Comparison of ENCODE assay signal across 8 mouse cellular contexts in the genomic region with DNA sequence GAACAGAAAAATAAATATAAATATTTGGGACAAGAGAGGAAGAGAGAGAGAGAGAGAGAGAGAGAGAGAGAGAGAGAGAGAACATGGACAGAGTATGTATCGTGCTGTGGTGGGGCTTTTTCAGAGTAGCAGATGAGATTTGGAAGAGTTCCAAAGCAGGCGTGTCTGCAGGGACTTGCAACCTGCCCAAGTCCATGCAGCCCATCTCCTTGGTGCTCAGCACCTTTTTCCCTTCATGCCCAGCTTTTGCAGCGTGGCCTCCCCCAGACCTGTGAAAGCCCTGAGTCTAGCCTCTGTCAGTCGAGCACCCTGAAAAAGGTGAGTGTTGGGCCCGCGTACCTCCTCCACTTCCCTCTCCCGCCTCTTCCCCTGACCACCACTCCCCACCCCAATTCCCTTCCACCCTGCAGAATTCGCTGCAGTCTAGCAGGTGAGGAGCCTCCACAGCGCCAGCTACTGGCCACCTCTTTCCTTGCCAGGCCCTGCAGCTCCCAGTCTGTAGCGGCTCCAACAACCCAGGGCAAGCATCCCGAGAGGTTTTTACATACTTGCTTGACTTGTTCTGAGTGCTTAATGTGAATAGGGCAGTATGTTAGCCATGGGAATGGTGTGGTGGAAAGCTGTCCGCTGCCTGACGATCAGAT. TPM values are rescaled to one million over a fixed set of nuclear protein-coding genes. Genes with fewer than 3 reads are reported as not detected.
DNase-seq lines count a peak whose midpoint lies in the region; ATAC-seq and TF ChIP-seq lines count a peak whose summit lies in the region.

No protein-coding gene starts in this region.

- H3K4me3 ChIP-seq in embryonic facial prominence, embryonic 10.5 days, result peak overlapping the region; percentile 37
- H3K4me3 ChIP-seq in heart, postnatal 0 days (ENCODE audit: low read depth, low read length), result no peak overlapping the region
- H3K4me3 ChIP-seq in megakaryocyte, embryonic 14.5 days (replicated peaks), result peak overlapping the region; percentile 54

- peaks cover 21% of the 10 kb centered on the region for H3K36me3 ChIP-seq in embryonic facial prominence, embryonic 10.5 days (replicated peaks)
- peaks cover 13% of the 10 kb centered on the region; the same call in 1 of the 2 replicates for H3K36me3 ChIP-seq in heart, postnatal 0 days (replicated peaks; ENCODE audit: control insufficient read depth, insufficient read depth, low read length)
- H3K36me3 ChIP-seq in megakaryocyte, embryonic 14.5 days (replicated peaks; ENCODE audit: low read length), result peaks cover 10% of the 10 kb centered on the region
- no peaks in the 10 kb centered on the region for H3K36me3 ChIP-seq in splenic B cell, adult 2 months (ENCODE audit: control insufficient read depth, insufficient read depth, low read length, poor library complexity, severe bottlenecking)

- intact Hi-C loops in left cerebral cortex, postnatal 25 days (cut with DNase I), result no loop called here

- peak; percentile 33; the same call in 1 of the 2 replicates for ATAC-seq in heart, postnatal 0 days (ENCODE audit: insufficient read depth, low read depth)

- H3K9ac ChIP-seq in heart, postnatal 0 days (replicated peaks; ENCODE audit: low read depth, low read length), result no peak overlapping the region

- H3K27me3 ChIP-seq in embryonic facial prominence, embryonic 10.5 days (replicated peaks; ENCODE audit: low read depth, poor library complexity, severe bottlenecking), result no peaks in the 10 kb centered on the region
- no peaks in the 10 kb centered on the region for H3K27me3 ChIP-seq in heart, postnatal 0 days (ENCODE audit: control insufficient read depth, insufficient read depth, low read length)
- H3K27me3 ChIP-seq in megakaryocyte, embryonic 14.5 days (replicated peaks), result no peaks in the 10 kb centered on the region
- H3K27me3 ChIP-seq in splenic B cell, adult 2 months (ENCODE audit: control insufficient read depth, insufficient read depth, low read length, poor library complexity, severe bottlenecking), result no peaks in the 10 kb centered on the region

- H3K4me1 ChIP-seq in embryonic facial prominence, embryonic 10.5 days, result peaks cover 16% of the 10 kb centered on the region
- H3K4me1 ChIP-seq in heart, postnatal 0 days (ENCODE audit: control insufficient read depth, insufficient read depth), result peaks cover 4% of the 10 kb centered on the region; the same call in 1 of the 2 replicates
- peaks cover 36% of the 10 kb centered on the region for H3K4me1 ChIP-seq in megakaryocyte, embryonic 14.5 days

- peak; percentile 52 for DNase-seq in layer of hippocampus, adult 11-12 months (ENCODE audit: low spot score)
- DNase-seq in layer of hippocampus, adult 9-11 months, result no peak
- DNase-seq in adrenal gland, adult 2 months, result peak; percentile 32
- DNase-seq in embryonic facial prominence, embryonic 10.5 days (ENCODE audit: low spot score), result peak; percentile 76
- no peak for DNase-seq in heart, postnatal 0 days (ENCODE audit: low spot score)
- DNase-seq in left cerebral cortex, postnatal 25 days (ENCODE audit: low spot score in 2 of 2), result peak; percentile 48 to 56
- peak; percentile 68 for DNase-seq in splenic B cell, adult 2 months (ENCODE audit: low read depth, low spot score)

- H3K4me2 ChIP-seq in heart, postnatal 0 days (ENCODE audit: low read depth, low read length), result no peak overlapping the region

- WGBS in embryonic facial prominence, embryonic 10.5 days, result 17% methylated on average over 13 of the region's 13 CpGs
- WGBS in heart, postnatal 0 days, result 11% methylated on average over 13 of the region's 13 CpGs

- no peaks in the 10 kb centered on the region for H3K9me3 ChIP-seq in embryonic facial prominence, embryonic 10.5 days
- H3K9me3 ChIP-seq in heart, postnatal 0 days (replicated peaks; ENCODE audit: control insufficient read depth, low read length), result no peaks in the 10 kb centered on the region
- H3K9me3 ChIP-seq in megakaryocyte, embryonic 14.5 days, result no peaks in the 10 kb centered on the region

- no peak for TF ChIP-seq EP300 in heart, postnatal 0 days (IDR thresholded peaks at IDR 0.05; ENCODE audit: low read depth)

- TF ChIP-seq CTCF in heart, postnatal 0 days (IDR thresholded peaks at IDR 0.05; ENCODE audit: low read depth), result peak; percentile 64

- H3K27ac ChIP-seq in embryonic facial prominence, embryonic 10.5 days (replicated peaks), result 0 out of 2 replicates have a peak overlapping the region, but pooled peaks have one; percentile 20
- no peak overlapping the region for H3K27ac ChIP-seq in heart, postnatal 0 days (ENCODE audit: low read depth)

RNA-seq across cellular contexts. Expression of gene Smpd4, which starts 1.1 kb away (rescaled TPM):
- total RNA-seq in adrenal gland, adult 2 months (2021), result 10 to 100 TPM; 26.6 to 35.2 TPM
- polyA plus RNA-seq in adrenal gland, adult 2 months (2012; rRNA removed), result 77.3 and 102 TPM in 2 replicates
- polyA plus RNA-seq in embryonic facial prominence, embryonic 10.5 days (2016; fragmentation: Nextera tagmentation; extraction: Ambion mirVana), result 66.7 and 68.7 TPM in 2 replicates
- total RNA-seq in heart, postnatal 0 days (2014; rRNA removed; ENCODE audit: low replicate concordance), result 18.2 and 41.1 TPM in 2 replicates
- 10.1 and 10.3 TPM in 2 replicates for polyA plus RNA-seq in heart, postnatal 0 days (2015; fragmentation: Nextera tagmentation; extraction: Ambion mirVana)
- total RNA-seq in left cerebral cortex, postnatal 25 days (2021), result 10 to 100 TPM; 62.4 to 63.8 TPM
- 0.83 and 9.1 TPM in 2 replicates for polyA plus RNA-seq in megakaryocyte, embryonic 14.5 days (2012; ENCODE audit: insufficient read depth, low replicate concordance)

RNA-seq across cellular contexts. Expression of gene Ccdc74a, which starts 28.2 kb away (rescaled TPM):
- 1 to 10 TPM; 1.1 to 1.6 TPM for total RNA-seq in adrenal gland, adult 2 months (2021)
- 0.45 and 0.81 TPM in 2 replicates for polyA plus RNA-seq in adrenal gland, adult 2 months (2012; rRNA removed)
- polyA plus RNA-seq in embryonic facial prominence, embryonic 10.5 days (2016; fragmentation: Nextera tagmentation; extraction: Ambion mirVana), result 5.3 and 6.6 TPM in 2 replicates
- total RNA-seq in heart, postnatal 0 days (2014; rRNA removed; ENCODE audit: low replicate concordance), result 3.6 TPM in 1 of 2 replicates, not detected in the other
- polyA plus RNA-seq in heart, postnatal 0 days (2015; fragmentation: Nextera tagmentation; extraction: Ambion mirVana), result 1.5 and 2.5 TPM in 2 replicates
- total RNA-seq in left cerebral cortex, postnatal 25 days (2021), result 10 to 100 TPM; 22.3 to 26.4 TPM
- polyA plus RNA-seq in megakaryocyte, embryonic 14.5 days (2012; ENCODE audit: insufficient read depth, low replicate concordance), result not detected in 2 replicates

RNA-seq across cellular contexts. Expression of gene Slc7a4, which starts 35.0 kb away (rescaled TPM):
- total RNA-seq in adrenal gland, adult 2 months (2021), result 10 to 100 TPM in 1 of 2 experiments, 1 to 10 TPM in 1; 7.6 to 23.8 TPM
- polyA plus RNA-seq in adrenal gland, adult 2 months (2012; rRNA removed), result 28.4 and 56.6 TPM in 2 replicates
- 1.5 and 1.6 TPM in 2 replicates for polyA plus RNA-seq in embryonic facial prominence, embryonic 10.5 days (2016; fragmentation: Nextera tagmentation; extraction: Ambion mirVana)
- 28.2 and 33.4 TPM in 2 replicates for total RNA-seq in heart, postnatal 0 days (2014; rRNA removed; ENCODE audit: low replicate concordance)
- polyA plus RNA-seq in heart, postnatal 0 days (2015; fragmentation: Nextera tagmentation; extraction: Ambion mirVana), result 5.7 and 7.4 TPM in 2 replicates
- total RNA-seq in left cerebral cortex, postnatal 25 days (2021), result 10 to 100 TPM; 83.2 to 87.4 TPM
- polyA plus RNA-seq in megakaryocyte, embryonic 14.5 days (2012; ENCODE audit: insufficient read depth, low replicate concordance), result 0.32 and 1.0 TPM in 2 replicates

RNA-seq across cellular contexts. Expression of gene P2rx6, which starts 56.4 kb away (rescaled TPM):
- total RNA-seq in adrenal gland, adult 2 months (2021), result 1 to 10 TPM; 1.1 to 1.3 TPM
- 2.0 and 2.6 TPM in 2 replicates for polyA plus RNA-seq in adrenal gland, adult 2 months (2012; rRNA removed)
- 0.21 and 0.24 TPM in 2 replicates for polyA plus RNA-seq in embryonic facial prominence, embryonic 10.5 days (2016; fragmentation: Nextera tagmentation; extraction: Ambion mirVana)
- total RNA-seq in heart, postnatal 0 days (2014; rRNA removed; ENCODE audit: low replicate concordance), result 0.31 TPM in 1 of 2 replicates, not detected in the other
- polyA plus RNA-seq in heart, postnatal 0 days (2015; fragmentation: Nextera tagmentation; extraction: Ambion mirVana), result 0.47 and 0.70 TPM in 2 replicates
- under 1 TPM; 0.80 to 0.99 TPM for total RNA-seq in left cerebral cortex, postnatal 25 days (2021)
- 2.3 TPM in 1 of 2 replicates, not detected in the other for polyA plus RNA-seq in megakaryocyte, embryonic 14.5 days (2012; ENCODE audit: insufficient read depth, low replicate concordance)

RNA-seq across cellular contexts. Expression of gene Lrrc74b, which starts 57.0 kb away (rescaled TPM):
- total RNA-seq in adrenal gland, adult 2 months (2021), result not detected
- not detected in 2 replicates for polyA plus RNA-seq in adrenal gland, adult 2 months (2012; rRNA removed)
- 0.10 TPM in 1 of 2 replicates, not detected in the other for polyA plus RNA-seq in embryonic facial prominence, embryonic 10.5 days (2016; fragmentation: Nextera tagmentation; extraction: Ambion mirVana)
- total RNA-seq in heart, postnatal 0 days (2014; rRNA removed; ENCODE audit: low replicate concordance), result not detected in 2 replicates
- 0.10 and 0.44 TPM in 2 replicates for polyA plus RNA-seq in heart, postnatal 0 days (2015; fragmentation: Nextera tagmentation; extraction: Ambion mirVana)
- under 1 TPM; 0.71 to 0.85 TPM for total RNA-seq in left cerebral cortex, postnatal 25 days (2021)
- polyA plus RNA-seq in megakaryocyte, embryonic 14.5 days (2012; ENCODE audit: insufficient read depth, low replicate concordance), result not detected in 2 replicates

Comparison
In these comparisons a context has a peak if more than half of its experiments do, and no peak if none do; other contexts are left out.
1. DNase-seq: peak in layer of hippocampus, adult 11-12 months (single experiment), adrenal gland, adult 2 months (single experiment), embryonic facial prominence, embryonic 10.5 days (single experiment), left cerebral cortex, postnatal 25 days (2 of 2) and splenic B cell, adult 2 months (single experiment); none in layer of hippocampus, adult 9-11 months (single experiment) and heart, postnatal 0 days (single experiment).